8 mouse cellular contexts compared by ENCODE assay signal in the genomic region with DNA sequence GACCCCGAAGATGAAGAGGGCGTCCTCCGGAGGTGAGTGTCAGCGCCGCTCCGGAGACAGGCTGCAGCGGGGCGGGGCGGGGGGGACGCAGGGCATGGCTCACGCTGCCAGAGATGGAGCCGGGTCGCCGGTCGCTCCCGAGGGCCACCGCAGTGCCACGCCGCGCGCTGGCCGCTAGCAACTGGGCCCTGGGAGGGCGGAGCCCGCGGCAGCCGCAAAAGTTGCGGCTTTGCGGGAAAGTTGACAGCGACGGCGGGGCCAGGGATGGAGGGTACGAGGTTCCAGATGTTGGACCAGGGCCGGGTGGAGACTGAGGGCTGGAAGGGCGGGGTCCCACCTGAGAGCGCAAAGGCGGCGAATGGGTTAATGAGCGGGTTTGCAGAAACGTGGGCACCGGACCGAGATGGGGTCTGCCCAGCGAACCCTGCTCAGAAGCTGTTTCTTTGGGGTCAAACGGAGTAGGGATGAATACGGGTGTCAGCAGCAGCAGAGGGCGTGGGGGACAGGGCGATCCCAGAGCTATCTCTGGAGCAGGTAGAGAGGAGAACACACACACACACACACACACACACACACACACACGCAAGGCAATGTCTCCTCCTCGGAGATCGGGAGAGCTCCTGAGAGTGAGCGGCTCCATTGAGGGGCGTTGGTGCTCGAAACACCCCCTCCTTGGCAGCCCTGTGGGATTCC. TPM values are rescaled to one million over a fixed set of nuclear protein-coding genes. Genes with fewer than 3 reads are reported as not detected.
A peak's percentile ranks its signal among the peaks of the same experiment; 100 is the strongest.
DNase-seq lines count a peak whose midpoint lies in the region; ATAC-seq and TF ChIP-seq lines count a peak whose summit lies in the region.

No protein-coding gene starts in this region.

- peaks cover 2% of the 10 kb centered on the region; the same call in 1 of the 2 replicates for H3K4me1 ChIP-seq in spleen, adult 2 months (ENCODE audit: control insufficient read depth, insufficient read depth, insufficient read length)
- H3K4me1 ChIP-seq in hindbrain, embryonic 12.5 days, result peaks cover 27% of the 10 kb centered on the region
- H3K4me1 ChIP-seq in midbrain, embryonic 13.5 days (replicated peaks), result peaks cover 38% of the 10 kb centered on the region

- no peaks in the 10 kb centered on the region for H3K9me3 ChIP-seq in hindbrain, embryonic 12.5 days (replicated peaks)
- H3K9me3 ChIP-seq in midbrain, embryonic 13.5 days, result no peaks in the 10 kb centered on the region

- peak overlapping the region; percentile 96 for H3K4me2 ChIP-seq in hindbrain, embryonic 12.5 days (replicated peaks)
- H3K4me2 ChIP-seq in midbrain, embryonic 13.5 days (replicated peaks), result peak overlapping the region; percentile 86

- peak overlapping the region; percentile 51; the same call in 1 of the 2 replicates for H3K4me3 ChIP-seq in spleen, adult 2 months (ENCODE audit: extremely low read depth, insufficient read depth, insufficient read length)
- H3K4me3 ChIP-seq in hindbrain, embryonic 12.5 days, result peak overlapping the region; percentile 80
- H3K4me3 ChIP-seq in midbrain, embryonic 13.5 days (replicated peaks), result peak overlapping the region; percentile 77

- peak overlapping the region; percentile 84 for H3K9ac ChIP-seq in hindbrain, embryonic 12.5 days
- H3K9ac ChIP-seq in midbrain, embryonic 13.5 days (replicated peaks), result peak overlapping the region; percentile 92

- no peak overlapping the region for H3K27ac ChIP-seq in spleen, adult 2 months (ENCODE audit: insufficient read depth, low read length)
- H3K27ac ChIP-seq in hindbrain, embryonic 12.5 days, result peak overlapping the region; percentile 82
- H3K27ac ChIP-seq in midbrain, embryonic 13.5 days, result peak overlapping the region; percentile 83

- peak; percentile 38 for ATAC-seq in hindbrain, embryonic 12.5 days (ENCODE audit: low FRiP score)
- ATAC-seq in midbrain, embryonic 13.5 days, result peak; percentile 58
- no peak for ATAC-seq in activated CD4-positive, CD25-positive, alpha-beta regulatory T cell, adult 4 months

- no peaks in the 10 kb centered on the region for H3K36me3 ChIP-seq in spleen, adult 2 months (ENCODE audit: control insufficient read depth, insufficient read depth, low read length)
- H3K36me3 ChIP-seq in hindbrain, embryonic 12.5 days, result no peaks in the 10 kb centered on the region
- no peaks in the 10 kb centered on the region for H3K36me3 ChIP-seq in midbrain, embryonic 13.5 days

- 11% methylated on average over 52 of the region's 52 CpGs for WGBS in spleen, adult 2 months
- 2% methylated on average over 46 of the region's 52 CpGs for WGBS in hindbrain, embryonic 12.5 days
- WGBS in midbrain, embryonic 13.5 days, result 1% methylated on average over 52 of the region's 52 CpGs

- DNase-seq in cerebellum, adult 9-11 months, result peak; percentile 80
- DNase-seq in cerebellum, postnatal 4 days (ENCODE audit: low spot score in 2 of 2), result no peak
- no peak for DNase-seq in spleen, adult 2 months (ENCODE audit: low read depth in 1 of 2, low spot score in 2 of 2)
- DNase-seq in spleen, postnatal 14 days (ENCODE audit: low spot score in 2 of 2), result no peak
- no peak for DNase-seq in gastrocnemius, adult 18-20 months (ENCODE audit: low spot score)

- no peak for TF ChIP-seq POLR2A in spleen, adult 2 months (IDR thresholded peaks at IDR 0.05; ENCODE audit: low read depth, low read length)

- H3K27me3 ChIP-seq in spleen, adult 2 months (ENCODE audit: control insufficient read depth, insufficient read depth, low read length), result peaks cover 13% of the 10 kb centered on the region
- H3K27me3 ChIP-seq in hindbrain, embryonic 12.5 days, result peaks cover 60% of the 10 kb centered on the region
- peaks cover 42% of the 10 kb centered on the region for H3K27me3 ChIP-seq in midbrain, embryonic 13.5 days

- no peak for TF ChIP-seq CTCF in spleen, adult 2 months (IDR thresholded peaks at IDR 0.05; ENCODE audit: extremely low read depth, insufficient read depth, insufficient read length, insufficient replicate concordance)

RNA-seq across cellular contexts. Expression of a gene that starts 0.6 kb away (rescaled TPM):
- 10.2 and 10.9 TPM in 2 replicates for polyA plus RNA-seq in spleen, adult 2 months (2012; rRNA removed)
- 7.8 and 8.0 TPM in 2 replicates for polyA plus RNA-seq in hindbrain, embryonic 12.5 days (2016; fragmentation: Nextera tagmentation; extraction: Ambion mirVana)
- 10.4 and 13.4 TPM in 2 replicates for polyA plus RNA-seq in midbrain, embryonic 13.5 days (2015; fragmentation: Nextera tagmentation; extraction: Ambion mirVana)
- total RNA-seq in gastrocnemius, adult 18-20 months (2021), result under 1 TPM in 1 of 2 experiments, not detected in 1; 0.11 TPM
- polyA plus RNA-seq in activated CD4-positive, CD25-positive, alpha-beta regulatory T cell, adult 4 months (2017; shearing (Covaris generic)), result not detected

RNA-seq across cellular contexts. Expression of a gene that starts 38.0 kb away (rescaled TPM):
- polyA plus RNA-seq in spleen, adult 2 months (2012; rRNA removed), result 11.3 and 13.1 TPM in 2 replicates
- polyA plus RNA-seq in hindbrain, embryonic 12.5 days (2016; fragmentation: Nextera tagmentation; extraction: Ambion mirVana), result 5.9 and 7.0 TPM in 2 replicates
- 4.9 and 5.2 TPM in 2 replicates for polyA plus RNA-seq in midbrain, embryonic 13.5 days (2015; fragmentation: Nextera tagmentation; extraction: Ambion mirVana)
- total RNA-seq in gastrocnemius, adult 18-20 months (2021), result 10 to 100 TPM in 1 of 2 experiments, 1 to 10 TPM in 1; 4.6 to 11.1 TPM
- 1 to 10 TPM; 2.9 to 4.2 TPM for polyA plus RNA-seq in activated CD4-positive, CD25-positive, alpha-beta regulatory T cell, adult 4 months (2017; shearing (Covaris generic))
